Mouse (Mus musculus): ENCODE results near the gene Nt5c3. TPM values are rescaled to one million over a fixed set of nuclear protein-coding genes. Genes with fewer than 3 reads are reported as not detected.
A peak's percentile ranks its signal among the peaks of the same experiment; 100 is the strongest.

The Nt5c3 gene
- polyA plus RNA-seq, 1 experiment from 2014 or later, result 166 TPM

DNA sequence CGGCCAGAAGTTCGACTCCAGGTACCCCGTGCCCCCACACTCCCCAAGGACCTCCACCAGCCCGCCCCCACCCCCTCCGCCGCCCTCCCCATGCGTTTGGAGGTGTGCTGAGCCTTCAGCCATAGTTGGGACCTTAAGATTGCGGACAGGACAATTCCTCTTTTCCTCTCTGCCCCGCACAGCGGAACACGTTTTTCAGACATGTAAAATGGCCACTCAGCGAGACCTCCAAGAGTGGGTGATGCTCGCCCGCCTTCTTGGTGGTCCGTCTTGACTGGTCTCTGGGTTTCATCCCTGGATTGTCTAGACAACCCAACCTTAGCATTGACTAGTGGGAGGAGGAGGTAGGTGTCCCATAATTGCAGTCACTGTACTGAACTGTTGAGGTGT lies 91.3 kb downstream of the Nt5c3 start:
- Histone ChIP-seq H3K9me3 (ENCODE audit: control insufficient read depth, low read length) (no peaks in the 10 kb centered on the region), H3K4me1 (replicated peaks; ENCODE audit: control insufficient read depth, insufficient read depth, low read length) (peaks cover 8% of the 10 kb centered on the region; the same call in 1 of the 2 replicates), H3K27me3 (replicated peaks; ENCODE audit: control insufficient read depth, insufficient read depth, low read length) (no peaks in the 10 kb centered on the region), H3K36me3 (ENCODE audit: control insufficient read depth, insufficient read depth) (no peaks in the 10 kb centered on the region), H3K9ac (replicated peaks; ENCODE audit: low read depth, low read length) (peak overlapping the region; percentile 70), H3K4me2 (ENCODE audit: low read length) (peak overlapping the region; percentile 87), H3K27ac (ENCODE audit: low read length) (no peak overlapping the region), H3K4me3 (replicated peaks; ENCODE audit: low read length) (peak overlapping the region; percentile 63)
- ATAC-seq, result peak; percentile 26
- whole genome bisulfite sequencing, result 4% methylated on average over 15 of the region's 15 CpGs

Other genes starting within 250 kb of the Nt5c3 start
- 82.1 and 85.1 TPM in 2 replicates for gene Lsm5, start 219.2 kb downstream of the Nt5c3 start, polyA plus RNA-seq (2015; fragmentation: Nextera tagmentation; extraction: Ambion mirVana)
- 40.3 and 45.8 TPM in 2 replicates for gene Avl9, start 209.0 kb downstream of the Nt5c3 start, polyA plus RNA-seq (2015; fragmentation: Nextera tagmentation; extraction: Ambion mirVana)
- 31.1 and 36.5 TPM in 2 replicates for gene Kbtbd2, start 126.1 kb downstream of the Nt5c3 start, polyA plus RNA-seq (2015; fragmentation: Nextera tagmentation; extraction: Ambion mirVana)
- 27.5 and 40.8 TPM in 2 replicates for gene Fkbp9, start 91.9 kb downstream of the Nt5c3 start, polyA plus RNA-seq (2015; fragmentation: Nextera tagmentation; extraction: Ambion mirVana)
- gene Vmn1r4, start 83 bp upstream of the Nt5c3 start, polyA plus RNA-seq (2015; fragmentation: Nextera tagmentation; extraction: Ambion mirVana), result 0.42 and 0.46 TPM in 2 replicates
- gene Vmn1r5, start 46.3 kb upstream of the Nt5c3 start, polyA plus RNA-seq (2015; fragmentation: Nextera tagmentation; extraction: Ambion mirVana), result not detected in 2 replicates
- gene Vmn1r6, start 73.3 kb upstream of the Nt5c3 start, polyA plus RNA-seq (2015; fragmentation: Nextera tagmentation; extraction: Ambion mirVana), result not detected in 2 replicates
- gene Vmn1r7, start 101.4 kb upstream of the Nt5c3 start, polyA plus RNA-seq (2015; fragmentation: Nextera tagmentation; extraction: Ambion mirVana), result not detected in 2 replicates
- not detected in 2 replicates for gene Vmn1r8, start 108.4 kb upstream of the Nt5c3 start, polyA plus RNA-seq (2015; fragmentation: Nextera tagmentation; extraction: Ambion mirVana)
- not detected in 2 replicates for gene Vmn1r9, start 142.9 kb upstream of the Nt5c3 start, polyA plus RNA-seq (2015; fragmentation: Nextera tagmentation; extraction: Ambion mirVana)
- gene Vmn1r10, start 185.5 kb upstream of the Nt5c3 start, polyA plus RNA-seq (2015; fragmentation: Nextera tagmentation; extraction: Ambion mirVana), result not detected in 2 replicates
- not detected in 2 replicates for gene Vmn1r11, start 209.5 kb upstream of the Nt5c3 start, polyA plus RNA-seq (2015; fragmentation: Nextera tagmentation; extraction: Ambion mirVana)
- gene Vmn1r12, start 233.0 kb upstream of the Nt5c3 start, polyA plus RNA-seq (2015; fragmentation: Nextera tagmentation; extraction: Ambion mirVana), result not detected in 2 replicates